Mouse (Mus musculus) spleen, adult 2 months (tissue): ENCODE measurements around the gene Fam129b.
A peak's percentile ranks its signal among the peaks of the same experiment; 100 is the strongest.

ENCODE experiments used
- CTCF ChIP-seq: fragments of 200-500 bp; IDR thresholded peaks from 2 replicates; pipeline ENCODE4 v1.5.1; 2011; ENCODE audit warnings: mild to moderate bottlenecking, inconsistent platforms; ENCODE audit not compliant: insufficient read depth, insufficient read length, insufficient replicate concordance; ENCODE audit errors: extremely low read depth
- POLR2A ChIP-seq: fragments of 200-500 bp; IDR thresholded peaks from 2 replicates; pipeline ENCODE4 v1.6.1; 2011; ENCODE audit warnings: low read depth, low read length, inconsistent platforms

DNA sequence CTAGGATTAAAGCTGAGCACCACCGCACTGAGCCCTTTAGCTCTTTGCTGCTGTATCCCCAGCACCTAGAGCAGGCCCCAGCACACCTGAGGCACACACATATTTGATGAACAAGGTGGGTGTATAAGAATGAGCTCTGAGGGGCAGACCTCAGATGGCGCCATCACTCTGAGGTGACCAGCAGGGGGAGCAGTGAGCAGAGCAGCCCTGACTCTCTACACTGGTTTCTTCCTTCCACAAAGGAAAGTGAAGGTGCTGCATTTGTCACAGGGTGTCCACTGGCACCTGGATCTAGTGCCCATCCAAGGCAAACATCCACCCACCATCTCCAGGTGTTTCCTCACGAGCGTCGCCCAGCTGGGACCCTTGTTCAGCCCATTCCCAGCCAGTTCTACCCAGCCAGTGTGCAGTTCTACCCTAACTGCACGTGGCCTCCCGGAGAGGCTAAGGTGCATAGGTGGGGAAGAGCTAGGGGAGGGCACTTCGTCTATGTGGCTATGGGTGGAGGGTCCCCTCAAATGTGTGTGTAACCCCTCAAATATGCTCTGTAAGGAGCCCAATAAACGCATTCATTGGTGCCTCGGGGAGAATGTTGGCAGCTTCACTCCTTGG lies 16.8 kb upstream of the Fam129b start:
- peak; percentile 93 for TF ChIP-seq CTCF
- no peak for TF ChIP-seq POLR2A
